Mouse (Mus musculus) bone marrow macrophage, adult 2 months (primary cell): ENCODE data around the gene Gm31371.
"Not testable (repeated sequence)": the region's sequence is repeated elsewhere in the genome, so short reads cannot be mapped to it uniquely, and the experiment has no call there.

Experiments
- CTCF ChIP-seq: IDR thresholded peaks from 2 replicates; pipeline ENCODE4 v1.5.1; 2012; ENCODE audit warnings: low read depth, mild to moderate bottlenecking, low read length, moderate library complexity
- POLR2A ChIP-seq: IDR thresholded peaks from 2 replicates; pipeline ENCODE4 v1.6.1; 2012; ENCODE audit warnings: mild to moderate bottlenecking, low read depth, low read length, borderline replicate concordance

DNA sequence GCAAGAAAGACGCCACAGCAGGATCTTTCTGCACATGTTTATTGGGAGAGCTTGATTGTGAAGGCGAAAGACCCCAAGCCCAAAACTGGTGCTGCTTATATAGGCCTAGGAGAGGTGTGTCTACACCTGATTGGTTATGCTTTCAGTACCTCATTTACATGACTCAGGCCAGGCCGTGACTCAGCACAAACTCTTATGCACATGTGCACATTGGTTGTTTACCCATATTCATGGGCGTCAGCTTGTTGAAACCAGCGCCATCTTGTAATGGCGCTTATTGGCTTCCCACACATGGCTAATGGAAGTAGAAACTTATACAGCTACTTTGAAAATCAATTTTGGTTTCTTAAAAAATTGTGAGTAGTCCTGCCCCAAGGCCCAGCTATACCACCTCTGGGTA, 72.0 kb downstream of the Gm31371 start:
- not testable (repeated sequence) for TF ChIP-seq POLR2A, CTCF
